Mouse (Mus musculus) hematopoietic stem cell, adult 5-6 weeks (primary cell): Measurements from ENCODE around the gene Slc19a3. TPM values are rescaled to one million over a fixed set of nuclear protein-coding genes. Genes with fewer than 3 reads are reported as not detected.
"Not testable (repeated sequence)": the region's sequence is repeated elsewhere in the genome, so short reads cannot be mapped to it uniquely, and the experiment has no call there.

Source experiments
- ATAC-seq, 2 experiments: fragments of 125-278 bp in 1 of 2; replicated peaks in 1 of 2; 2 replicates each; pipeline ENCODE4 v1.8.0; 2016 to 2017; ENCODE audit warnings: inconsistent platforms in 2 of 2, mild to moderate bottlenecking in 2 of 2, moderate number of reproducible peaks in 2 of 2, low read depth in 1 of 2, moderate TSS enrichment in 1 of 2; ENCODE audit not compliant: low FRiP score in 2 of 2, poor library complexity in 2 of 2, severe bottlenecking in 2 of 2, insufficient read depth in 1 of 2, low TSS enrichment in 1 of 2
- total RNA-seq: library from RNA; stranded (forward); fragments of 172-1452, 232-1000 nt; gene quantifications from 2 replicates; pipeline ENCODE4 v1.2.3, GENCODE M21; 2017

The Slc19a3 gene
- total RNA-seq, 1 experiment from 2014 or later, result 0.79 TPM

DNA sequence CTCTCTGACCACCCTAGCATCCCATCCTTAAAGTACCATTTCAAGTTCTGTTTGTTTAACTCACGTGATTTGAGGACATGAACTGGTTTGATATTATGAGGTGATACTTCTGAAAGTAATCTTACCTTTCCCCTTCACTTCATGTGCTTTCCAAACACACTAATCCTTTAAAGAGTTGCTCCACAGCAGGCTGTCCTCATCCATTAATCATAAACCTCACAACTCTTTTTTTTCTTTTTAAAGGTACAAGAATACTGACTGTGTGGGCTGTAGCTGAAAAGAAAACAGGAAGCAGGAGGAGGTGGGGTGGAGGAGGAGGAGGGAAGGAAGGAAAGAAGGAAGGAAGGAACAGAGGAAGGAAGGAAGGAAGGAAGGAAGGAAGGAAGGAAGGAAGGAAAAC lies 6.3 kb downstream of the Slc19a3 start:
- ATAC-seq, result no peak

- no peak for ATAC-seq
Observed at GRCm38 (mm10) chr1:83016556-83016955, 21.7 kb downstream of the Slc19a3 start.

- no peak for ATAC-seq
Observed at GRCm38 (mm10) chr1:83015329-83015879, 22.8 kb downstream of the Slc19a3 start.

GRCm38 (mm10) chr1:83014477-83014876 lies 23.8 kb downstream of the Slc19a3 start:
- no peak for ATAC-seq

- ATAC-seq, result no peak
Observed at GRCm38 (mm10) chr1:83007471-83007870, 30.8 kb downstream of the Slc19a3 start.

DNA sequence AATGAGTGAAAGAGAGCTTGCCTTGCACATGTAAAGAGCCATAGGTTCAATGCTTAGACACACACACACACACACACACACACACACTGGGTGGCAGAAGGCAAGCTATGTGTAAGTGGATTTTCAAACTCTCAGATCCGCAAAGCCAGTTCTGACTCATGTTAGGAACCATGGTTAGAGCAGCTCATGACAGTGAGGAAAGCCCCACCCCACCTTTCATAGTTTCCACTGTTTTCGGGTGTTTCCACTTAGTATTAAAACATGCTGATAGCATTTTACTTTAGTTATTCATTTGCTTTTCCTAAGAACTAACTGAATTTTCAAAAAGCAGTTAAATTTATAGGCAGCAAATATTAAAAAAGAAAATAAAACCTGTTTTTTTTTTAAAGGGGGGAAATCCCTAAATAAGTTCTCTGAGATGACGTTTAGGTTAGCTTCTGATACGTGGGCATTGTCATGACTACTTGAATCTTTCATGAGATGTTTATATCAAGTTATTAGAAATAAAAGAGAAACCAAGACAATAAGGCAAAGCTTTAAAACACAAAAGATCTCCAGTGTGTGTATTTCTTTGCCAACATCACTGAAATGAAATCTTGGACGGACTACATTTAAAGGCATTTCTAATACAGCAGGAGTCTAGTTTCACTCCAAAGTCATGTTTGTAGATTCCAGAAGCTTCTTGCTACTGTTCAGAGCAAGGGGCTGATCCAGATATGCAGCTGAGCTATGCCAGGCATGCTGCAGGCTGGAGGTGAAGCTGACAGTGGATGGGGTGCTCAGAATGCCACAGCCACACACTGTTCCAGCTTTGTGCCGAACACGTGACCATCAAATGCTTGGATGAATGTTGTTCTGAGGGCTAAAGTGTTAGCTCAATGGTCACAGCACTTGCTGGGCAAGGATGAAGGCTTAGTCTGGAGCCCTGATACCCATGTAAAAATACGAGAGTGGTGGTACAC lies 31.7 kb downstream of the Slc19a3 start:
- no peak for ATAC-seq

GRCm38 (mm10) chr1:83000306-83000705 lies 37.9 kb downstream of the Slc19a3 start, which contains the start of gene Gm47959:
TSS of gene Gm47959 (plus strand) at chr1:83000548.
- not testable (repeated sequence) for ATAC-seq

- ATAC-seq, result no peak
Observed at GRCm38 (mm10) chr1:82993947-82994346, 44.3 kb downstream of the Slc19a3 start.

GRCm38 (mm10) chr1:82992093-82992492 lies 46.2 kb downstream of the Slc19a3 start:
- no peak for ATAC-seq

DNA sequence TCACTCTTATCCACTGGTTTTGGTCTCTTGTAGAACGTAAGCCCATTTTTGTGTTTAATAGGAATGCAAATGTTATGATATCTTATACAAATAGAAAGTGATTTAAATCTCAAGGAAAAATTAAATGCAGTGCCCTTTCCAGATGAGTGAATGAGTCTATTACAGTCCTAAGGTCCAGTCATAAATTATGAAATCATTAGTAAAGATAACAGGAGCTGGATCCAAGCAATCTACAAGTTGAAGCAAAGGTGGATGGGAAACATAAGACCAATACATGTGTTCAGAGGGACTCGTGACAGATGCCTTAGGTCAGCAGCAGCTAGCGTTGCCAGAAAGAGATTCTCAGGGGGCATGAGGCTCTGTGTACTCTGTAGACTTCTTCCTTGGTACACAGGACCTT lies 46.7 kb downstream of the Slc19a3 start:
- no peak for ATAC-seq

- ATAC-seq, result no peak
Observed at GRCm38 (mm10) chr1:82991062-82991461, 47.2 kb downstream of the Slc19a3 start.

DNA sequence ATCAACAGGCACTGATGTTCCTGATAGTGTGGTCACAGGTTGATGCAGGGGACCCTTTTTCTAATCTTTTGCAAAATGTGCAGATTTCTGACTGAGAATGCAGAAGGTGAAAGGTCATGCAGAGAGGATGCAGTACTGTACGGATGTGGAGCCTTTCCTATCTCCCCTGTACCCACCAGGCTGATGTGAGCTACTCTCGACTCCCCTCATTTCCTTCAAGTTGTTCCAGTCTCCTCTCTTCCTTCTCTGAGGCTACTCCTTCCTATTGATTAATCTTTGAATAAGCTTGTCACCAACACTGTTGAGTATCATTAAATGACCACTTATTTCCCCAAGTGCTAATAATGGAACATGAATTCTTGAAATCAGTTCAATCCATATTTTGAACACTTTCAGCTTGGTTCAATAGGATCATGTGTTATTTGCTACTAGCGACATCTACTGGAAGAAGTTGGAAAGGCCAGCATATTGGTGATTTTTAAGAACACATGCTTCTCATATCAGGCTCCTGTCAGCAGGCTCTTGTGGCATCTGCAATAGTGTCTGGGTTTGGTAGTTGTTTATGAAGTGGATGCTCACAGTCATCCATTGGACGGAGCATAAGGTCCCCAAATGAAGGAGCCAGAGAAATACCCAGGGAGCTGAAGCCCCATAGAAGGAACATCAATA lies 50.6 kb downstream of the Slc19a3 start:
- ATAC-seq, result peak; percentile 60 to 67; a peak in 3 of 4 replicates

- no peak for ATAC-seq
Observed at GRCm38 (mm10) chr1:82986738-82987137, 51.5 kb downstream of the Slc19a3 start.

GRCm38 (mm10) chr1:82977840-82978239 lies 60.4 kb downstream of the Slc19a3 start:
- ATAC-seq, result no peak

- no peak for ATAC-seq
Observed at GRCm38 (mm10) chr1:82975750-82976149, 62.5 kb downstream of the Slc19a3 start.

DNA sequence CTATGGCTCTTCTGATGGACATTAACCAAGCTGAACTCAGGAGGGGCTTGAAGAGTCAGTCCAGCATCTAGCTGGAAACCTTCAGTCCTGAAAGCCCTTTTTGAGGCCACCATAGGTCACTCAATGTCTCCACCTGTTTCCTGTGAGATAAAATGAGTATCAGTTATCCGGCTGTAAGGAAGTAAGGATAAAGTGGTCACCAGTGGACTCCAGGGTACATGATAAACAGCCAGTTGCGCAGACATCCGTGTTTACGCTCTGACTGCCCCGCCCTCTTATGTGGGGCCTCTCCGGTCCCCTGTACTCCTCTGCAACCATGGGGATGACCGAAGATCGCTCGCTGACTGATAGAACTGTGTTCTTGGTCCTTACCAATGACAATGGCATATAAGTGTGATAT lies 63.9 kb downstream of the Slc19a3 start:
- ATAC-seq, result peak in 1 of 2 experiments; percentile 36; a peak in 1 of 4 replicates

DNA sequence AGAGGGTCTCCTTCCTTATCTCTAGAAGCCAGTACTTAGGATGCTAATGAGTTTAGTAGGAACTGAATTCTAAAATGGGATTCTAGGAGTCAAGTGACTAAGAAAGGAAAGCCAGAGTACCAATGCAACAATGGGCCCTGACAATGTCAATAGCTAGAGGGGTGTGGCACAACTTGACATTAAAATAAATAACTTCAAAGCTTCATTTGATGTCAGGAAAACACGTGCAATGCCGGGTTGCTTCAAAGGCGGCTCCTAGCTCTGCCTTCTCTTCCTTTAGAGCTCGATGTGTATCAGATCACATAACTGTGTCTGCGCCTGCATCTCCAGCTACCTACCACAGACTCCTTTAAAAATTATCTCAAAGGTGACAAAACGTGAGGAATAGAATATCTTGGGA lies 64.3 kb downstream of the Slc19a3 start:
- ATAC-seq, result no peak

DNA sequence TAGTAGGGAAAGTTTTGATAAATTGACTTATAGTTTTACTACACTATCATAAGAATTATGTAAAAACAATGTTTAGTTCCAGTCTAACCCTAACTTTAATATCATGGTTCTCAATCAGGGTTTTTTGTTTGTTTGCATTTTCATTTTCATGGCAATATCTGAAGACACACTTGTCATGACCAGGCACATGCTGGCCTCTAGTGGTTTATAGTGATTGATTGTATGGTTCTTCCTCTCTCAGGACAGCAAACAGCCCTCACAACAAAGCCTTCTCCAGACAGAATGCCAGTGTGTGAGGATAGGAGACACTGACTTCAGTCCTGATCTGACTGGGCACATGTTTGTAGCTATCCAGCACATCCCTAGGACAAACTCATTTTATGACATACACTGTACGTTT lies 65.0 kb downstream of the Slc19a3 start:
- no peak for ATAC-seq
